Mouse (Mus musculus) c-Kit-positive CD71-positive TER-119-negative erythroid progenitor cells, embryonic 14.5 days (primary cell): ENCODE measurements around the gene Erc1.

Source experiments
- DNase-seq: peaks from one replicate; pipeline ENCODE4 v3.0.0-alpha.2; 2013; ENCODE audit warnings: low read depth

Gene Erc1

DNA sequence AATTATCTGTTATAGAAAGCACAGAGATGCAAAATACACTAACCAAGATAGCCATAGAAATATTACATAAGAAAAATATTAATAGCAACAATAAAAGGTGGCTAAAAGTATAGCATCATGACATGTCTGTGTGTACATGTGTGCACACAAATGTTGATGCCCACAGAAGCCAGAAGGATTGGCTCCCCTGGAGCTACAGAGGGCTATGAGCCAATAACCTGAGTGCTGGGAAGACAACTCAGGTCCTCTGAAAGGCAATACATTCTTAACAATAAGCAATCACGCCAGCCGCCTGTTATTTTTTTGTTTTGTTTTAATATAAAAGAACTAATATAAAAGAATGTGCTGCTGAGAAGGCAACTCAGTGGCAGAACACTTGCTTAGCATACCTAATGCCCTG lies 44.7 kb downstream of the Erc1 start:
- DNase-seq: no peak

DNA sequence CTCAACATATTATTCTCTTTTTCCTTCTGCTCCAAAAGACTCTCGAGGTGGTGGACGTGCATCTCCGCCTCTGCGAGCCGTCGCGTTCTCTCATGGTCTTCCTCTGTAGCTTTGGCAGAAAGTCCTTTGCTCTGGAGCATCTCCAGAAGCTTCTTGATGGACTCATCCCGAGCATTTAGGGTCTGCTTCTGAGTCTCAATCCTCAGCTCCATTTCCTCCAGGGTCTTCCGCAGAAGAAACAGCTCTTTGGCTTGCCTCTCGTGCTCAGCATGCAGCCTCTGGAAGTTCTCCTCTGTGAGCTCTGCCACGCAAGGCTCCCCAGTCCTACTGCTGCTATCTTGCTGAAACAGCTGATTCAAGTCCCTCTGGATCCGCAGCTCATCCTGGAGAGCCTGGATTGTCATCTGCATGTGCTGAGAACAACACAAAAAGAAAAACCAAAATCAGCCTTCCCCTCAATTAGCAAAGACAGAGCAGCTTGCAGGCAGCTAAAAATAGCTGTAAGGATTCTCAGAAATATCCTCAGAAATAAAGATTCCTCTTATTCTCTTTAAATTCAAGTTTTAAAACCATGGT lies 51.0 kb downstream of the Erc1 start:
- DNase-seq: no peak

DNA sequence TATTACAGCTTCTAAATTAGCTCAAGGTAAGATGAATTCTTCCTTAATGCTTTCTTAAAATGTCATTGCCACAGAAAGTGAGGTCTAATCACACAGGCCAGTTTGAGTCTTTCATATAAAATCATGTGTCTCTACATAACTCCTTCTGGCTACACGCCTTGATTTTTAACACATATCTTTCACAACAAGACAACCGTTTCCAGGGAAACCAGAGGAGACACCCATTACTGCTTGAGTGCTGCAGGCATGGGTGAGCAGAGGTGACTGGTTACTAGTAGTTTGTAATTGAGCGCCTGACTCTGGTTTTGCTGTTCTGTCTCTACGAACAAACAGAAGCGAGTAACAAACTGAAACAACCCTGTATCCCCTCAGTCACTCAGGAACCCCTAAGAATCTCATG lies 51.7 kb downstream of the Erc1 start:
- no peak for DNase-seq

DNA sequence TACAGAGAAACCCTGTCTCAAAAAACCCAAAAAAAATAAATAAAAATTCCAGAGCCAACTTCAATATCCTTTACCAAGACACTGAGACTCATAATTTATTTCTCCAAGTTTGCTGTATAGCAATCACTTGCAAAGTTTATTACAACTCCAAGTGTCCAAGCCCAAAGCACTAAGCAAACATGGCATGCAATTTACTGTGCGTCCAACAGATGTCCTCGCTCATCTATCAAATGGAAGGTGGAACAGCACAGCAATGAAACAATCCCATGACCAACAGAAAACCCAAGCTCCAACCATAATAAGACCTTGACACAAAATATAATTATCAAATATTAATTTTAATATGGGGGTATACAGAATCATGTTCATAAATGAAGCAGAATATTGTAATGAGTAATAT lies 55.4 kb downstream of the Erc1 start:
- peak; percentile 50 for DNase-seq

GRCm38 (mm10) chr6:119782416-119782815 lies 65.6 kb downstream of the Erc1 start:
- no peak for DNase-seq

- no peak for DNase-seq
Measured at GRCm38 (mm10) chr6:119781109-119781508, 66.9 kb downstream of the Erc1 start.

- DNase-seq: no peak
Measured at GRCm38 (mm10) chr6:119768778-119769177, 79.2 kb downstream of the Erc1 start.

DNA sequence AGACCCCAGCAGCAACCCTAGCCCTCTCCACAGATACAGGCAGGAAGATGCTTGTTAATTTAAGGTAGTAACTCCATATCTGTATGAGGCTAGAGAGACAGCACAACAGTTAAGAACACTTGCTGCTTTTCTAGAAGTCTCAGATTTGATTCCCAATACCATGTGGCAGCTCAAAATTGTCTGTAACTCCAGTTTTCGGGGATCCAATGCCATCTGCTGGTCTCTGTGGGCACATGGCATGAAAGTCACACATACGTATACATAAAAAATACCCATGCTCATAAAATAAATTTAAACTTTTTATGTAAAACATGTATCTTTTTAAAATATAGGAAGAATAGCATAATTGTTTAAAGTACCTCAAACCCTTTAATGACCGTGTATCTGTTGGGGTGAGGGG lies 83.6 kb downstream of the Erc1 start:
- DNase-seq: no peak

DNA sequence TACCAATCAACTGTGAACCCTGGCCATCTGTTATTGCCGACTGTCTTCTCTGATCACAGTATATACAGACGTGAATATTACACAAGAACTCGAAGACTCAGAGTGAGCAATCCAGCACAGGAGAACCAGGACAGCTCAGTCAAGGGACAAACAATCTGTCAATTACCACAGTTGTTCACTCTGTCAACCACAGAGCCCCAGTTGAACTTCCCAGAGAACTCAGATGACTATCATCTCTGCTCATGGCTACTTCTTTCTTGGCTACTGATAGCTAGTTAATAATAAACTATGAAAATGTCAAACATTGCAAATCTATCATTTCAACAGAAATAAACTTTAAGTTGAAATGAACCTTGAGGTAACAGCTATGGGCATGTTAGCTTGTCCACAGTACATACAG lies 88.1 kb downstream of the Erc1 start:
- DNase-seq: no peak

DNA sequence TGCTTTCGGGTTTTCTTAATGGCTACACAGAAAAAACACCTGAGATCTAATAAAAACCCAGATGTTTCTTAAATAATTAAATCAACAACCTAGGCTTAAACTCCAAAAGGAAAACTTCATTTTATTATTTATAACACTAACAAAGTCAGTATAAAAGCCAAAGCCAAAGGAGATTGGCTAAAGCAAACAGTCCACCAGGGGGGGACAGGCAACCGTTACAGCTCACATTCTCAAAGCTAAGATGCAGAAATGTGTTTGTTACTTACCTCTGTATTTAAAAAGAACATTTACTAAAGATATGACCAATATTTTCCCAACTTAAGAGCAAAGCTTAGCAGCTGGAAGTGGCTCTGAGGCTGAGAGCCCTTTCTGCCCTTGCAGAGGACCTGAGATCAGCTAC lies 89.5 kb downstream of the Erc1 start:
- DNase-seq: no peak

GRCm38 (mm10) chr6:119757796-119758195 lies 90.2 kb downstream of the Erc1 start:
- DNase-seq: no peak

GRCm38 (mm10) chr6:119755866-119756265 lies 92.1 kb downstream of the Erc1 start:
- DNase-seq: no peak

DNA sequence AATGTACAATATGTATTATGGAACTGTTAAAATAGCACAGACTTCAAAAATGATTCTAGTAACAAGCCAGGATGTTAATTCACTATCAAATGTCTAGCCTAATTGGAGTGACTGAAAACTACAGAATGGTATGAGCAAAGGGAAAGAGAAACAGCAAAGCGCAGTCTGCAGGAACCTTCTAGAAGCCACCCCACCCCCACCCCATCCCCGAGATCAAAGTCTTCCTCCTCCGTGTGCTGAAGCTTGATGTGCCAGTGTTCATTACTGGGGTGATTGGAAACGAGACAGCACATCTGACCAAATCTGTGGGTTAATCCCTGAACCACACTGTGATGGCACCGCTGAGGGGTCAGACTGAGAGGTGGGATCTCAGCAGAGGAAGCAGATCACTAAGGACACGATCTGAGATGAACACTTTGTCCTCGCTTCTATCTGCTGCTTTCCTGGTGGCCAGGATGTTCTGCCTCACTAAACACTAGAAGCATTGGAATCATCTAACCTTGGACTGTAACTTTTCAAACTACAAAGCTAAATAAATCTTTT lies 98.8 kb downstream of the Erc1 start:
- DNase-seq: no peak

- no peak for DNase-seq
Measured at GRCm38 (mm10) chr6:119741861-119742260, 106.1 kb downstream of the Erc1 start.

DNA sequence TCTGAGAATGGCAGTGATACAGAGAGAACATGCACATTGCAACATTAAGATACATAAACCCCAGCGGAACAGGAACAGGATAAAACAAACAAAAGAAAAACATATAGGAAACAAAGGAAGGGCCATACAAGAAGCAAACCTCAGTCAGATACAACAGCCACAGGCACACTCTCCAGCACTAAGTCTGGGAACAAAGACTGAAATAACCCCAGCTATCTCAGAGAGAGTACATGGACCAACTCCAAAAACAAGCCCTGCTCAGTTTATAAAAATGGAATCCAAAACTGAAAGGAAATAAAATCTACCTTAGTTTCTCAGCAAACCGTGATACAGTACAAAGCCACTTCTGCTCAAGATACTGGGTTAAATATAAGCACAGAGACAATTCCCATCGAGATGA lies 107.4 kb downstream of the Erc1 start:
- no peak for DNase-seq

- no peak for DNase-seq
Measured at GRCm38 (mm10) chr6:119738638-119739375, 109.2 kb downstream of the Erc1 start.

DNA sequence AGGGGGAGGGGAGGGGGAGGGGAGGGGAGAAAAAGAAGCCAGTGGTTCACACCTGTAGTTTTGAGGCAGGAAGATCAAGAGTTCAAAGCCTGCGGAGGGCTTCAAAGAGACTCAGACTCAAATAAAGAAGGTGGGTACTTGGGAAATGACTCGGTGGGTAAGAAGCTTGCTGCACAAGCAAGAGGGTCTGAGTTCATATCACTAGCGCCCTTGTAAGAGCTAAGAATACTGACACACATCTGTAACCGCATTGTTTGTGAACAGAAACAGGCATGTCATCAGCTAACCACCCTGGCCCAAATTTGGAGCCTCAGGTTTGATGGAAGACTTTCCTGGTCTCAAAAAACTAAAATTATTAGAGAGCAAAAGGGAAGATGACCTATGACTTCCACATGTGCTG lies 110.3 kb downstream of the Erc1 start:
- DNase-seq: no peak

GRCm38 (mm10) chr6:119735937-119736336 lies 112.0 kb downstream of the Erc1 start:
- no peak for DNase-seq

DNA sequence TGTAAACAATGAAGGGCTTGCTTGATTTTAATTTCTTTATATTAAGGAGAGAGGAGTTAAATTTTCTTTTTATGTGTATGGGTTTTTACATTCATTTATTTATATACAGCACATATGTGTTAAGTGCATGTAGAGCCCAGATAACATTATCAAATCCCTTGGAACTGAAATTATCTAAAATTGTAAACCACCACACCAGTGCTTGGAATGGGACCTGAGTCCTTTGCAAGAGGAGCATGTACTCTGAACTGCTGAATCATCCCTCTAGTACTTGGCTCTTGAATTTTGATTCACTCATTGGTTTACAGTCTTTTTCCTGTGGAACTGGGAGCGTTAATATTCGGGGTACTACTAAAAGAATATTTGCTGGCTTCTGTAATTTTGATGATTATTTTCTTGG lies 116.8 kb downstream of the Erc1 start:
- peak; percentile 42 for DNase-seq

GRCm38 (mm10) chr6:119715234-119715633 lies 132.7 kb downstream of the Erc1 start:
- no peak for DNase-seq

DNA sequence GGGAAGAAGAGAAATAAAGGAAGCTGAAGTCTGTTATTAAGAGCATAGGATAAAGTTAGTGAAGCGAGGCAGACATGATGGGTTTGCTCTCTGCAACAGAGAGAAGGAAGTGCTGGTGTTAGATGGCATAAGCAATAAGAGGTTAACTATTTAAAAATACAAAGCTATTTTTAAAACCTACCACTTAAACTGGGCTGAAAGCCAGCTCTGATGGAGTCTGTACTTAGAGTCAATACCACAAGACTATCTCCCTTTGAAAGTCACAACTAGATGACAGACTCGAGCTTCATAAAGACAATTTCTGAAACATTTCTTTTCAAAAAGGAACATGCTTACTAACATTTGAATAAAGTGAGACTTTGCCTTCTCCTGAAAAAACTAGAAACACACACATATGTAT lies 134.0 kb downstream of the Erc1 start:
- DNase-seq: no peak

DNA sequence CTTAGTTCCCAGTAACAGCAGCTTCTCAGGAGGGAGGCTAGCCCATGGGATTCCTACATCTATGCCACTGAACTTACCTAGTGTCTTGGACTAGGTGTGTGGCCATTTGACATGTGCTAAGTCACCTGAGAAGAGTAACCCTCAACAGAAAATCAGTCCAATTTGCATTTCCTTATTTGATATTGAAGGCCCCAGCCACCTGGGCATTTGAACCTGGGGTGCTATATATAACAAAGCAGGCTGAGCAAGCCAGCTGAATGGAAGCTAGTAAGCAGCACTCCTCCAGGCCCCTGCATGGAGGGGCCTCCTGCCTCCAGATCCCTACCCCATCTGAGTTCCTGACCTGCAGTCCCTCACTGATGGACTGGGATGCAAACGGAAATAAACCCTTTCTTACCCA lies 135.5 kb downstream of the Erc1 start:
- DNase-seq: no peak

GRCm38 (mm10) chr6:119711649-119712305 lies 136.2 kb downstream of the Erc1 start:
- DNase-seq: no peak
